Mouse (Mus musculus): ENCODE measurements at regions not wholly inside any gene's neighbourhood (a gene's known extent, or its start where the extent isn't known, plus 50 kb on each side); places are given as distances from the start of the nearest gene placed in this dataset.

- no peaks in the 10 kb centered on the region for H3K9me3 ChIP-seq (replicated peaks; ENCODE audit: control insufficient read depth, low read length)
- 43% methylated on average over 7 of the region's 7 CpGs for WGBS
Observed at GRCm38 (mm10) chr3:103449851-103450250, 125.2 kb upstream of the Syt6 start.

GRCm38 (mm10) chr3:103451971-103452370 is 123.1 kb upstream of the Syt6 start:
- no peaks in the 10 kb centered on the region for H3K36me3 ChIP-seq (ENCODE audit: control insufficient read depth, insufficient read depth, low read length)
- H3K4me1 ChIP-seq (ENCODE audit: control insufficient read depth, insufficient read depth, low read length) = no peaks in the 10 kb centered on the region
- H3K9ac ChIP-seq (ENCODE audit: low read length) = no peak overlapping the region
- whole genome bisulfite sequencing = 67% methylated on average over 3 of the region's 3 CpGs
- no peak for ATAC-seq (ENCODE audit: insufficient read depth, low FRiP score)
- no peaks in the 10 kb centered on the region for H3K9me3 ChIP-seq (replicated peaks; ENCODE audit: control insufficient read depth, low read length)
- H3K4me2 ChIP-seq (ENCODE audit: low read depth, low read length) = no peak overlapping the region
- no peak overlapping the region for H3K27ac ChIP-seq (ENCODE audit: low read length)
- no peak overlapping the region for H3K4me3 ChIP-seq (replicated peaks; ENCODE audit: low read length)
- H3K27me3 ChIP-seq (ENCODE audit: control insufficient read depth, insufficient read depth, low read length) = no peaks in the 10 kb centered on the region

More at GRCm38 (mm10) chr3:103449851-103450250, 125.2 kb upstream of the Syt6 start:
- H3K4me1 ChIP-seq (ENCODE audit: control insufficient read depth, insufficient read depth, low read length) = no peaks in the 10 kb centered on the region
- no peak overlapping the region for H3K27ac ChIP-seq (ENCODE audit: low read length)
- ATAC-seq (ENCODE audit: insufficient read depth, low FRiP score) = no peak
- H3K27me3 ChIP-seq (ENCODE audit: control insufficient read depth, insufficient read depth, low read length) = no peaks in the 10 kb centered on the region
- H3K4me2 ChIP-seq (ENCODE audit: low read depth, low read length) = no peak overlapping the region
- no peaks in the 10 kb centered on the region for H3K36me3 ChIP-seq (ENCODE audit: control insufficient read depth, insufficient read depth, low read length)
- no peak overlapping the region for H3K9ac ChIP-seq (ENCODE audit: low read length)
- no peak overlapping the region for H3K4me3 ChIP-seq (replicated peaks; ENCODE audit: low read length)

GRCm38 (mm10) chr3:103463760-103464159 is 111.3 kb upstream of the Syt6 start:
- Histone ChIP-seq H3K27ac (ENCODE audit: low read length) (no peak overlapping the region), H3K27me3 (ENCODE audit: control insufficient read depth, insufficient read depth, low read length) (no peaks in the 10 kb centered on the region), H3K4me2 (ENCODE audit: low read depth, low read length) (no peak overlapping the region), H3K4me3 (replicated peaks; ENCODE audit: low read length) (no peak overlapping the region), H3K36me3 (ENCODE audit: control insufficient read depth, insufficient read depth, low read length) (no peaks in the 10 kb centered on the region), H3K9ac (ENCODE audit: low read length) (no peak overlapping the region), H3K9me3 (replicated peaks; ENCODE audit: control insufficient read depth, low read length) (no peaks in the 10 kb centered on the region), H3K4me1 (ENCODE audit: control insufficient read depth, insufficient read depth, low read length) (no peaks in the 10 kb centered on the region)
- 62% methylated on average over 4 of the region's 4 CpGs for WGBS
- no peak for ATAC-seq (ENCODE audit: insufficient read depth, low FRiP score)

GRCm38 (mm10) chr3:103464181-103464580 is 110.8 kb upstream of the Syt6 start:
- no peaks in the 10 kb centered on the region for H3K4me1 ChIP-seq (ENCODE audit: control insufficient read depth, insufficient read depth, low read length)
- no peak overlapping the region for H3K9ac ChIP-seq (ENCODE audit: low read length)
- 58% methylated on average over 5 of the region's 5 CpGs for WGBS
- no peak for ATAC-seq (ENCODE audit: insufficient read depth, low FRiP score)
- H3K9me3 ChIP-seq (replicated peaks; ENCODE audit: control insufficient read depth, low read length) = no peaks in the 10 kb centered on the region
- H3K4me2 ChIP-seq (ENCODE audit: low read depth, low read length) = no peak overlapping the region
- no peak overlapping the region for H3K27ac ChIP-seq (ENCODE audit: low read length)
- H3K4me3 ChIP-seq (replicated peaks; ENCODE audit: low read length) = no peak overlapping the region
- H3K36me3 ChIP-seq (ENCODE audit: control insufficient read depth, insufficient read depth, low read length) = no peaks in the 10 kb centered on the region
- no peaks in the 10 kb centered on the region for H3K27me3 ChIP-seq (ENCODE audit: control insufficient read depth, insufficient read depth, low read length)

GRCm38 (mm10) chr3:103464729-103465128 is 110.3 kb upstream of the Syt6 start:
- Histone ChIP-seq H3K27ac (ENCODE audit: low read length) (no peak overlapping the region), H3K36me3 (ENCODE audit: control insufficient read depth, insufficient read depth, low read length) (no peaks in the 10 kb centered on the region), H3K9ac (ENCODE audit: low read length) (no peak overlapping the region), H3K4me2 (ENCODE audit: low read depth, low read length) (no peak overlapping the region), H3K4me1 (ENCODE audit: control insufficient read depth, insufficient read depth, low read length) (no peaks in the 10 kb centered on the region), H3K27me3 (ENCODE audit: control insufficient read depth, insufficient read depth, low read length) (no peaks in the 10 kb centered on the region), H3K9me3 (replicated peaks; ENCODE audit: control insufficient read depth, low read length) (no peaks in the 10 kb centered on the region), H3K4me3 (replicated peaks; ENCODE audit: low read length) (no peak overlapping the region)
- 21% methylated on average over 4 of the region's 4 CpGs for WGBS
- ATAC-seq (ENCODE audit: insufficient read depth, low FRiP score) = no peak

GRCm38 (mm10) chr3:103465132-103465690 is 109.8 kb upstream of the Syt6 start:
- no peaks in the 10 kb centered on the region for H3K27me3 ChIP-seq (ENCODE audit: control insufficient read depth, insufficient read depth, low read length)
- no peak overlapping the region for H3K9ac ChIP-seq (ENCODE audit: low read length)
- no peak overlapping the region for H3K4me2 ChIP-seq (ENCODE audit: low read depth, low read length)
- H3K9me3 ChIP-seq (replicated peaks; ENCODE audit: control insufficient read depth, low read length) = no peaks in the 10 kb centered on the region
- WGBS = 56% methylated on average over 7 of the region's 7 CpGs
- no peak overlapping the region for H3K27ac ChIP-seq (ENCODE audit: low read length)
- no peak for ATAC-seq (ENCODE audit: insufficient read depth, low FRiP score)
- H3K36me3 ChIP-seq (ENCODE audit: control insufficient read depth, insufficient read depth, low read length) = no peaks in the 10 kb centered on the region
- no peak overlapping the region for H3K4me3 ChIP-seq (replicated peaks; ENCODE audit: low read length)
- H3K4me1 ChIP-seq (ENCODE audit: control insufficient read depth, insufficient read depth, low read length) = no peaks in the 10 kb centered on the region

GRCm38 (mm10) chr3:103465948-103466347 is 109.1 kb upstream of the Syt6 start:
- no peak overlapping the region for H3K4me2 ChIP-seq (ENCODE audit: low read depth, low read length)
- ATAC-seq (ENCODE audit: insufficient read depth, low FRiP score) = no peak
- H3K4me3 ChIP-seq (replicated peaks; ENCODE audit: low read length) = no peak overlapping the region
- no peaks in the 10 kb centered on the region for H3K27me3 ChIP-seq (ENCODE audit: control insufficient read depth, insufficient read depth, low read length)
- H3K9ac ChIP-seq (ENCODE audit: low read length) = no peak overlapping the region
- H3K36me3 ChIP-seq (ENCODE audit: control insufficient read depth, insufficient read depth, low read length) = no peaks in the 10 kb centered on the region
- no peaks in the 10 kb centered on the region for H3K4me1 ChIP-seq (ENCODE audit: control insufficient read depth, insufficient read depth, low read length)
- no peak overlapping the region for H3K27ac ChIP-seq (ENCODE audit: low read length)
- 56% methylated on average over 2 of the region's 2 CpGs for WGBS
- no peaks in the 10 kb centered on the region for H3K9me3 ChIP-seq (replicated peaks; ENCODE audit: control insufficient read depth, low read length)

GRCm38 (mm10) chr3:103470586-103471400 is 104.2 kb upstream of the Syt6 start:
- Histone ChIP-seq H3K36me3 (ENCODE audit: control insufficient read depth, insufficient read depth, low read length) (no peaks in the 10 kb centered on the region), H3K9ac (ENCODE audit: low read length) (no peak overlapping the region), H3K9me3 (replicated peaks; ENCODE audit: control insufficient read depth, low read length) (no peaks in the 10 kb centered on the region), H3K27ac (ENCODE audit: low read length) (no peak overlapping the region), H3K4me3 (replicated peaks; ENCODE audit: low read length) (no peak overlapping the region), H3K4me2 (ENCODE audit: low read depth, low read length) (no peak overlapping the region), H3K4me1 (ENCODE audit: control insufficient read depth, insufficient read depth, low read length) (peaks cover 5% of the 10 kb centered on the region; the same call in 1 of the 2 replicates), H3K27me3 (ENCODE audit: control insufficient read depth, insufficient read depth, low read length) (no peaks in the 10 kb centered on the region)
- ATAC-seq (ENCODE audit: insufficient read depth, low FRiP score) = no peak
- 80% methylated on average over 15 of the region's 15 CpGs for WGBS

- no peaks in the 10 kb centered on the region for H3K36me3 ChIP-seq (ENCODE audit: control insufficient read depth, insufficient read depth, low read length)
- ATAC-seq (ENCODE audit: insufficient read depth, low FRiP score) = no peak
- H3K9me3 ChIP-seq (replicated peaks; ENCODE audit: control insufficient read depth, low read length) = no peaks in the 10 kb centered on the region
- H3K4me3 ChIP-seq (replicated peaks; ENCODE audit: low read length) = no peak overlapping the region
- H3K4me2 ChIP-seq (ENCODE audit: low read depth, low read length) = no peak overlapping the region
- H3K4me1 ChIP-seq (ENCODE audit: control insufficient read depth, insufficient read depth, low read length) = peaks cover 5% of the 10 kb centered on the region; the same call in 1 of the 2 replicates
- no peaks in the 10 kb centered on the region for H3K27me3 ChIP-seq (ENCODE audit: control insufficient read depth, insufficient read depth, low read length)
- H3K9ac ChIP-seq (ENCODE audit: low read length) = no peak overlapping the region
- 71% methylated on average over 10 of the region's 10 CpGs for WGBS
- H3K27ac ChIP-seq (ENCODE audit: low read length) = 0 out of 2 replicates have a peak overlapping the region, but pooled peaks have one; percentile 0
Observed at GRCm38 (mm10) chr3:103472598-103472997, 102.4 kb upstream of the Syt6 start.
